In the genomic region with DNA sequence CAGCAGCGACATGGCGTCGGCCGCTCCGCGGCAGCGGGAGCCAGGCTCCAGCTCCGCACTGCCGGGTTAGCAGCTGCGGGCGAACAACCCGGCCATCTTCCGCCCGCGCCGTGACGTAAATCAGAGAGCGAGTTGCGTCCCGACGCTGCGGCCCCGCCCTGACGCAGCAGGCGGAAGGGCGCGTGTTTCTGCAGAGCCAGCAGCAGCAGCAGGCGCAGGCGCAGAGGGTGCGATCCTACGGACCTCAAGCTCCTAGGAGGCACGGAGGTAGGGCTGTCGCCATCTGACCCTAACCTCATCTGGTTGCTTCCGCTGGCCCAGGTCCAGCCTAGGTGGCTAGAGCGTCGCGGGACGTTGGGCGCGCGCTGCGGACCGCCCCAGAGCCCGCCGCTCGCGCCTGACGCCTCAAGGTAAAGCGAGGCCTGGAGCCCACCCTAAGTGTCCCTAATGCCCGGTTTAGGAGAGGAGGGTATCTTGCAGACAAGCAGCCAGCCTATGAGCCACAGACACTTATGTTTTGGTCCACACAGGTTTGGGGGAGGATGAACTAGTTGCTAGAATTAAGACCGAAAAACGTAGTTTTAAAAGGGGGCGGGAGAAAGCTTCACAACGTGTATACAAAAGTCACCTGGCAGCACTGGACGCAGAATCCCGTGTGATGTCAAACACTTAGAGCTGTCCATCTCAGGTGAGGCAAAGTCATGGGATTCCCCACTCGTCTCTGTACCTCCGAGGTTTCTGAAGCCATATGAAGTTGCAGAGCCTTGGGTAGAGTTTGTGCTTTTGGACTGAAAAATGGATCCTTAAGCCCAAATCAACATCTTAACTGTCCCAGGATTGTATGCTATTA, we compare ENCODE assay signal across 8 mouse cellular contexts. TPM values are rescaled to one million over a fixed set of nuclear protein-coding genes. Genes with fewer than 3 reads are reported as not detected.
DNase-seq lines count a peak whose midpoint lies in the region; ATAC-seq and TF ChIP-seq lines count a peak whose summit lies in the region.

A gene (minus strand): TSS at position 122 of the 850 bp plus-strand sequence.
A gene (plus strand): TSS at position 137 of the 850 bp plus-strand sequence.

- peak within 1 kb of the TSS; percentile 93 for H3K4me3 ChIP-seq in bone marrow, adult 2 months (replicated peaks; ENCODE audit: control insufficient read depth, low read depth, low read length)
- H3K4me3 ChIP-seq in embryonic facial prominence, embryonic 15.5 days (replicated peaks) = peak within 1 kb of the TSS; percentile 90
- peak within 1 kb of the TSS; percentile 95 for H3K4me3 ChIP-seq in limb, embryonic 14.5 days (replicated peaks; ENCODE audit: low read length)
- H3K4me3 ChIP-seq in midbrain, postnatal 0 days (ENCODE audit: low read depth, low read length) = peak within 1 kb of the TSS; percentile 91

- H3K9me3 ChIP-seq in embryonic facial prominence, embryonic 15.5 days (replicated peaks) = no peaks in the 10 kb centered on the region
- no peaks in the 10 kb centered on the region for H3K9me3 ChIP-seq in limb, embryonic 14.5 days (ENCODE audit: control insufficient read depth, low read length)
- H3K9me3 ChIP-seq in midbrain, postnatal 0 days (ENCODE audit: low read length) = no peaks in the 10 kb centered on the region

- DNase-seq in 416B (ENCODE audit: low read depth) = peak; percentile 97
- DNase-seq in heart, adult 8-10 months (ENCODE audit: low spot score) = peak; percentile 89
- peak; percentile 93 for DNase-seq in kidney, adult 9 months
- peak; percentile 89 for DNase-seq in limb, embryonic 14.5 days (ENCODE audit: low spot score)
- DNase-seq in midbrain, postnatal 0 days (ENCODE audit: low spot score) = peak; percentile 96
- peak; percentile 83 to 87 for DNase-seq in spleen, postnatal 14 days (ENCODE audit: low spot score in 2 of 2)

- peak within 1 kb of the TSS; percentile 93 for H3K27ac ChIP-seq in bone marrow, adult 2 months (ENCODE audit: control insufficient read depth, insufficient read depth, low read depth, low read length, poor library complexity)
- H3K27ac ChIP-seq in embryonic facial prominence, embryonic 15.5 days (replicated peaks) = peak within 1 kb of the TSS; percentile 89
- peak within 1 kb of the TSS; percentile 85 for H3K27ac ChIP-seq in limb, embryonic 14.5 days (replicated peaks; ENCODE audit: low read depth, low read length)
- H3K27ac ChIP-seq in midbrain, postnatal 0 days (ENCODE audit: low read depth, low read length) = peak within 1 kb of the TSS; percentile 89

- peak; percentile 96 for ATAC-seq in embryonic facial prominence, embryonic 15.5 days (ENCODE audit: insufficient number of reproducible peaks, low FRiP score, low TSS enrichment, low read depth)
- peak; percentile 98 for ATAC-seq in limb, embryonic 14.5 days (ENCODE audit: low FRiP score, low read depth)
- peak; percentile 97 for ATAC-seq in midbrain, postnatal 0 days (ENCODE audit: low FRiP score)

- H3K27me3 ChIP-seq in embryonic facial prominence, embryonic 15.5 days = no peaks in the 10 kb centered on the region
- H3K27me3 ChIP-seq in limb, embryonic 14.5 days (ENCODE audit: control insufficient read depth, insufficient read depth, low read length) = no peaks in the 10 kb centered on the region
- H3K27me3 ChIP-seq in midbrain, postnatal 0 days (ENCODE audit: insufficient read depth, low read length) = no peaks in the 10 kb centered on the region

- peak within 1 kb of the TSS; percentile 91 for H3K9ac ChIP-seq in embryonic facial prominence, embryonic 15.5 days
- peak within 1 kb of the TSS; percentile 95 for H3K9ac ChIP-seq in limb, embryonic 14.5 days (ENCODE audit: low read depth, low read length, severe bottlenecking)
- peak within 1 kb of the TSS; percentile 97 for H3K9ac ChIP-seq in midbrain, postnatal 0 days (replicated peaks; ENCODE audit: low read length, poor library complexity, severe bottlenecking)

- TF ChIP-seq POLR2A in bone marrow, adult 2 months (IDR thresholded peaks at IDR 0.05; ENCODE audit: borderline replicate concordance, control insufficient read depth, low read depth, low read length) = peak; percentile 97
- TF ChIP-seq POLR2A in limb, embryonic 14.5 days (IDR thresholded peaks at IDR 0.05; ENCODE audit: borderline replicate concordance, extremely low read depth, insufficient read depth, insufficient read length) = peak; percentile 98

- H3K36me3 ChIP-seq in embryonic facial prominence, embryonic 15.5 days = no peaks in the 10 kb centered on the region
- no peaks in the 10 kb centered on the region for H3K36me3 ChIP-seq in limb, embryonic 14.5 days (ENCODE audit: control insufficient read depth, insufficient read depth, low read length)
- H3K36me3 ChIP-seq in midbrain, postnatal 0 days (ENCODE audit: insufficient read depth, low read length) = no peaks in the 10 kb centered on the region

- peak within 1 kb of the TSS; percentile 79 for H3K4me2 ChIP-seq in embryonic facial prominence, embryonic 15.5 days (replicated peaks)
- peak within 1 kb of the TSS; percentile 88 for H3K4me2 ChIP-seq in limb, embryonic 14.5 days (replicated peaks; ENCODE audit: low read depth, low read length, severe bottlenecking)
- H3K4me2 ChIP-seq in midbrain, postnatal 0 days (ENCODE audit: low read depth, low read length, poor library complexity, severe bottlenecking) = peak within 1 kb of the TSS; percentile 62

- TF ChIP-seq CTCF in bone marrow, adult 2 months (IDR thresholded peaks at IDR 0.05; ENCODE audit: control insufficient read depth, insufficient read depth, low read length) = no peak
- TF ChIP-seq CTCF in midbrain, postnatal 0 days (IDR thresholded peaks at IDR 0.05) = no peak

- under 1% methylated on average over 58 of the region's 58 CpGs for WGBS in bone marrow, adult 2 months
- WGBS in embryonic facial prominence, embryonic 15.5 days = under 1% methylated on average over 58 of the region's 58 CpGs
- under 1% methylated on average over 58 of the region's 58 CpGs for WGBS in limb, embryonic 14.5 days
- under 1% methylated on average over 58 of the region's 58 CpGs for WGBS in midbrain, postnatal 0 days

- H3K4me1 ChIP-seq in bone marrow, adult 2 months (ENCODE audit: control insufficient read depth, insufficient read depth, low read length) = peaks cover 2% of the 10 kb centered on the region
- H3K4me1 ChIP-seq in embryonic facial prominence, embryonic 15.5 days = peaks cover 23% of the 10 kb centered on the region
- H3K4me1 ChIP-seq in limb, embryonic 14.5 days (ENCODE audit: control insufficient read depth, insufficient read depth, low read length) = peaks cover 9% of the 10 kb centered on the region
- peaks cover 5% of the 10 kb centered on the region; the same call in 1 of the 2 replicates for H3K4me1 ChIP-seq in midbrain, postnatal 0 days (ENCODE audit: insufficient read depth, low read length)

RNA-seq across cellular contexts. Expression of the first gene that starts in this region (rescaled TPM):
- 36.4 and 52.3 TPM in 2 replicates for polyA plus RNA-seq in bone marrow, adult 2 months (2011; ENCODE audit: insufficient read depth, insufficient read length, low replicate concordance, missing spikeins)
- polyA plus RNA-seq in embryonic facial prominence, embryonic 15.5 days (2015; fragmentation: Nextera tagmentation; extraction: Ambion mirVana) = 47.9 and 56.4 TPM in 2 replicates
- 10 to 100 TPM; 20.1 to 26.2 (median 21.0) TPM for total RNA-seq in heart, adult 8-10 months (2022)
- polyA plus RNA-seq in limb, embryonic 14.5 days (2012; rRNA removed) = 55.6 and 63.6 TPM in 2 replicates
- polyA plus RNA-seq in limb, embryonic 14.5 days (2014; fragmentation: Nextera tagmentation; extraction: Ambion mirVana) = 45.2 and 46.0 TPM in 2 replicates
- 76.7 and 77.1 TPM in 2 replicates for total RNA-seq in midbrain, postnatal 0 days (2014; rRNA removed)
- 46.1 and 48.6 TPM in 2 replicates for polyA plus RNA-seq in midbrain, postnatal 0 days (2015; fragmentation: Nextera tagmentation; extraction: Ambion mirVana)

RNA-seq across cellular contexts. Expression of the second gene that starts in this region (rescaled TPM):
- 2.7 and 7.2 TPM in 2 replicates for polyA plus RNA-seq in bone marrow, adult 2 months (2011; ENCODE audit: insufficient read depth, insufficient read length, low replicate concordance, missing spikeins)
- polyA plus RNA-seq in embryonic facial prominence, embryonic 15.5 days (2015; fragmentation: Nextera tagmentation; extraction: Ambion mirVana) = 27.4 and 29.4 TPM in 2 replicates
- total RNA-seq in heart, adult 8-10 months (2022) = 10 to 100 TPM in 3 of 4 experiments, 1 to 10 TPM in 1; 9.9 to 11.5 (median 11.0) TPM
- polyA plus RNA-seq in limb, embryonic 14.5 days (2012; rRNA removed) = 41.8 and 63.3 TPM in 2 replicates
- 32.8 and 35.5 TPM in 2 replicates for polyA plus RNA-seq in limb, embryonic 14.5 days (2014; fragmentation: Nextera tagmentation; extraction: Ambion mirVana)
- 34.1 and 37.6 TPM in 2 replicates for total RNA-seq in midbrain, postnatal 0 days (2014; rRNA removed)
- polyA plus RNA-seq in midbrain, postnatal 0 days (2015; fragmentation: Nextera tagmentation; extraction: Ambion mirVana) = 34.2 and 41.4 TPM in 2 replicates

Comparison
In these comparisons a context has a peak if more than half of its experiments do, and no peak if none do; other contexts are left out.
1. Peak in every context shown above with its lines: DNase-seq, ATAC-seq, H3K4me3 ChIP-seq and H3K27ac ChIP-seq.